Mouse (Mus musculus): ENCODE measurements at regions not wholly inside any gene's neighbourhood (a gene's known extent, or its start where the extent isn't known, plus 50 kb on each side); places are given as distances from the start of the nearest gene placed in this dataset.

GRCm38 (mm10) chr3:33902431-33902830 lies 58.3 kb upstream of the Ccdc39 start:
- DNase-seq: no peak

DNA sequence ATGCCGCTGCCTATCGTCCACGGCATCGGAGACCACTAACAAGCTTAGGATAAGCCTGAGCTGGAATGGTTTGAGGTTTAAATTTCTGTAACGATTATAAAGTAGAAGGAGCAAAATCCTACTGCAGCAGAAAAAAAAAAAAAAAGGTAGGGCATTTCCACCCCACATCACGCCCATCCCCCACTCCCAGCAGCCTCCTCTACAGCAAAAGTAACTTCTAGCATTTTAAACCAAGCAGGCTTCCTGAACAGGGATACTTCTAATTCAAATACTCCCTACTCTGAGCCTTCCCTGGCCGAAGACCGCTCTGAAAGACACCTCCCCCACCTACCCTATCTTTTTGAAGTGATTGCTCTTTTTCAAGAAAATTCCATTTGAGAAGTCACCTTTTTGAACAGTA lies 59.2 kb upstream of the Ccdc39 start:
- peak; percentile 6 to 8 for DNase-seq

DNA sequence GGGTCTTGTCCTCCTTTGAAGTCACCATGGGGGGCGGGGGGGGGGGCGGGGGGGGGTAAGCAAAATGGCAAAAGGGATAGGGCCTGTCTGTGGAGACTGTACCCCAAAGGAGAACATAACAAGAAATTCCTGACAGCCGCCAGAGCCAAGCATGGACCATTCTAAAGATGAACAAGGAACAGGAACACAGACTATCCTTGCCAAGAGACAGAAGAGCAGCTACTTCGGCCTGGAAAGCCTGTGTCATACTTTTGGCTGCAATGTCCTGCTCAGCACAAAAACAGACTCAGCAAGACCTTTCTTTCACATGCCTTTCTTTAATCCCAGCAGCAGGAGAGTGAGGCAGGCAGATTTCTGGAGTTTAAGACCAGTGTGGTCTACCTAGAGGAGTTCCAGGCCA lies 59.7 kb upstream of the Ccdc39 start:
- no peak for DNase-seq

- DNase-seq: peak in 1 of 2 experiments; percentile 6
Measured at GRCm38 (mm10) chr3:33904854-33905678, 61.0 kb upstream of the Ccdc39 start.

GRCm38 (mm10) chr3:33905679-33906007 lies 61.5 kb upstream of the Ccdc39 start:
- DNase-seq: no peak

GRCm38 (mm10) chr3:33907061-33907460 lies 63.0 kb upstream of the Ccdc39 start:
- DNase-seq: no peak

DNA sequence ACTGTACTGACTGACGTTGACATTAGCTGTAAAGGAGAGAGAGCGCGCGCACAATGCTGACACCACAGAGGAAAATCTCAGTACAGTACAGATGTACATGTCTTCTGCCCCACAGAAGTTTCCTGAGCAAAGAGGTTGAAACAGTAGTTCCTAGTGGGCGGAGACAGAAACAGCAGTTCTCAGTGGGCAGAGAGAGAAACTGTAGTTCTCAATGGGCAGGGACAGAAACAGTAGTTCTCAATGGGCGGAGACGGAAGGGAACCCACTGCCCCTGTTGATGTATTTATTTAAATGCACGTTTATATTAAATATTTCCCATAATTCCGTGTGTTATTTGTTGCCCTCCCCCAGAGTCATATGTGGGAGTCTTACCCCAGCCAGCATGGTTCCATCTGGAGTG lies 67.4 kb upstream of the Ccdc39 start:
- no peak for DNase-seq

DNA sequence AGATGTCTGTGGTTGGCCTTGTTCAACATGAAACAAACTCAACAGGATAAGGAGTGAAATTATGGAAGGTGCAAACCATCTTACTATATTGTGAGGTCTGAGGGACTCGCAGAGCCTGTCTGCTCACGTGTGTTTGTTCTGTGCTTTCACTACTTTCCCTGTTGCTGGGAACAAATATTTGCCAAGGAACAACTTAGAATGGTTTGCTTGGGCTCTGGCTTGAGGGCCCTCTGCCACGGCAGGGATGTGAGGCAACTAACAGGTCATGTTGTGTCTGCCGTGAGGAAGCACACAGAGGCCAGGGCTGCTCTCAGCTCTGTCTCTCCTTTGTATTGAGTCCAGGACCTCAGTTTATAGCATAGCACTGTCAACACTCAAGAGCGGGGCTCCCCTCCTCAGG lies 69.4 kb upstream of the Ccdc39 start:
- no peak for DNase-seq

DNA sequence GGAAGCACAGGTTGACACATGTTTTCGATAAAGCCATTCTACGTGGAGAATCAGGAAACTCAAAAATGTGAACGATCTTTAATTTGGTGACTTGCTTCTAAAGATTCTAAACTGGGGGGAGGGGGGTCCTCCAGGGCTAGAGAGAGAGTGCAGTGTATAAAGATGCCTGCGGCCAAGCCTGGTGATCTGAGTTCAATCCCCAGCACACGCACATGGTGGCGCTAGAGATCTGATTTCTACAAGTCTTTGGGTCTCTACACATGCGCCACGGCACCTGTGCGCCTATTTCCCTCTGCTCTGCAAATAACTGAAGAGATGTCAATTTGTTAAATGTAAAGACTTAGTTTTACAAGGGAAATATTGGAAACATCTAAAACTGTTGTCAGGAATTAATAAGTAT lies 70.3 kb upstream of the Ccdc39 start:
- no peak for DNase-seq

- DNase-seq: no peak
Measured at GRCm38 (mm10) chr3:33915777-33916176, 71.7 kb upstream of the Ccdc39 start.

DNA sequence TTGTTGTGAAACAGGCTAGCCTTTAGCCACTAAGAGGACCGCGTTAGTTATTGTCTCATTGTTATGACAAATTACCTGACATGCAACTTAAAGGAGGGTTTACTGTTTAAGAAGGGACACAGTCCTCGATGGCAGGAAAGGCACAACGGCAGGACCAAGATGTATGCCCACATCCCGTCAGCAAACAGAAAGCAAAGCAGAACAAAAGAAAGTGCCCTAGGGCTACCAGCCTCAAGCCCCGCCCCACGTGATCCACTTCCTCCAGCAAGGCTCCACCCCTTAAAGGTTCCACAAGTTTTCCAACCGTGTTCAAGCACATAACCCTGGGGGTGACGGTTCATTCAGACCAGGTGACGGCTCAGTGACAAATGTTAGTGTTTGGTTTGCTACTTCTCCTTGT lies 72.2 kb upstream of the Ccdc39 start:
- no peak for DNase-seq

- no peak for DNase-seq
Measured at GRCm38 (mm10) chr3:33916818-33917217, 72.7 kb upstream of the Ccdc39 start.

GRCm38 (mm10) chr3:33918785-33919184 lies 74.7 kb upstream of the Ccdc39 start:
- peak; percentile 88 for DNase-seq

GRCm38 (mm10) chr3:33925072-33925471 lies 81.0 kb upstream of the Ccdc39 start:
- no peak for DNase-seq

- no peak for DNase-seq
Measured at GRCm38 (mm10) chr3:33955064-33955463, 64.7 kb upstream of the Fxr1 start.

GRCm38 (mm10) chr3:33955854-33956624 lies 63.7 kb upstream of the Fxr1 start:
- DNase-seq: peak; percentile 73 to 77

GRCm38 (mm10) chr3:33956625-33957023 lies 63.1 kb upstream of the Fxr1 start:
- no peak for DNase-seq

GRCm38 (mm10) chr3:33957676-33958075 lies 62.1 kb upstream of the Fxr1 start:
- no peak for DNase-seq

DNA sequence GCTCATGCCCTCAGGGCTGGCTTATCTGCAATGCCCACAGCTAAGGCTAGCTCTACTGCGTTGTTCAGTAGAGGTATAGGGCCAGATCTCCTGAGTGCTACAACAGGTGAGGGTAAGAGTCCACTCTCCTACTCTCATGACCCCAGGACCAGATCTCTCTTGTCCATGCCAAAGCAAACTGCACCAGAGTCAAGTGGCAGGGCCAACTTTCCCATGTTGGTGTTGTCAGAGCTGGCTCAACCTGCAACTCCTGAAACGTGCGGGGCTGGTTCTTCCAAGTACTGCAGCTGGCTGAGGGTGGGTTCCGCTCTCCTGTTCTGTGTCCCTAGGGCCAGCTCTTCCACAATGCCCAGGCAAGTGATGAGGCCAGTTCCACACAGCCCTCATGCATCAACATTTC lies 61.5 kb upstream of the Fxr1 start:
- DNase-seq: no peak

- DNase-seq: no peak
Measured at GRCm38 (mm10) chr3:33960211-33960610, 59.5 kb upstream of the Fxr1 start.

- no peak for DNase-seq
Measured at GRCm38 (mm10) chr3:33962938-33963337, 56.8 kb upstream of the Fxr1 start.

DNA sequence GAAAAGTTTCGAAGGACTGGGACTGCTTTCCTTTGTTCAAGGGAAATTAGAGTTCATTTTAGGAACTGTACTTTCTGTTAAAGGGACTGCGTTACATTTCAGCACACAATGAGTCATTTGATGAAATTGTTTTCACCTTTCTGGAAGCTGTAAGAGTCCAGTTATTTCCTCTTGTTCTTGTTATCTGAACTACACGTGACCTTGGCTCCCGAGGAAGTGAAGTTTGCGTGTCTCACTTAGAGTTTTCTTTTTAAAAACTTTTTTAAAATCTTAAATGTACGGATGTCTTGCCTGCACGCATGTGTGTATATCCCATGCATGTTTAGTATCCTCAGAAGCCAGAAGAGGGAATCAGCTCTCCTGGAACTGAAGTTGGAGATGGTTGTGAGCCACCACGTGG lies 52.6 kb upstream of the Fxr1 start:
- no peak for DNase-seq

Measured in kidney, postnatal 4 days (tissue).